Mouse (Mus musculus) MEL (cell line): ENCODE data around the gene Chrm4.

Source experiments
- POLR2A ChIP-seq, 2 experiments: IDR thresholded peaks; 2 replicates each; pipeline ENCODE4 v1.6.1; 2011 to 2012; ENCODE audit warnings: low read length in 2 of 2, mild to moderate bottlenecking in 2 of 2, control low read depth in 1 of 2, improper control_type of control experiment in 1 of 2, low read depth in 1 of 2, moderate library complexity in 1 of 2; ENCODE audit not compliant: control insufficient read depth in 1 of 2, insufficient read depth in 1 of 2, poor library complexity in 1 of 2
- POLR2AphosphoS2 ChIP-seq: IDR thresholded peaks from 2 replicates; pipeline ENCODE4 v1.6.1; 2011; ENCODE audit warnings: low read length, improper control_type of control experiment
- POLR2AphosphoS5 ChIP-seq: IDR thresholded peaks from 2 replicates; pipeline ENCODE4 v1.6.1; 2012; ENCODE audit warnings: low read depth, borderline replicate concordance, mild to moderate bottlenecking, inconsistent platforms, low read length, moderate library complexity, mixed read lengths

DNA sequence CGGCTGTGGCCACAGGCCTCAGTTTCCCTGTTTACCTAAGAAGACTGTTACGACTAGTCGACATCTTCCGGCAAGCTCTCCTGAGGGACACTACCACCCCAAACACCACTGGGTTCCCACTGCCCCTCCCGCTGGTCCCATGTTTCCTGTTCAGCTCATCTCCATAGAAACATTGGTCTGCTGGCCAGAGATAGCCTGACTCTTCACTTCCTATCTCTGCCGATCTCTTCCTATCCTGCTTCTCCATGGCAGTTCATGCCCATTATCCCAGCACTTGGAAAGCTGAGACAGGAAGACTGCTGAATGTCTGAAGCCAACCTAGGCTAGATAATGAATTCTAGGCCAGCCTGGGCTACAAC is 21.1 kb downstream of the Chrm4 start:
- TF ChIP-seq POLR2AphosphoS5 = no peak
- TF ChIP-seq POLR2AphosphoS2 = no peak
- TF ChIP-seq POLR2A (IDR thresholded peaks at IDR 0.05; ENCODE audit: control insufficient read depth in 1 of 2, insufficient read depth in 1 of 2, low read depth in 1 of 2, low read length in 2 of 2, poor library complexity in 1 of 2) = no peak; a peak in 1 of 4 replicates
